Mouse (Mus musculus) liver, embryonic 16.5 days (tissue): ENCODE measurements around the gene Ptger1. TPM values are rescaled to one million over a fixed set of nuclear protein-coding genes. Genes with fewer than 3 reads are reported as not detected.

Experiments used
- ATAC-seq: fragments of 200-750 bp; cut with Nextera tagmentation; 2 replicates; pipeline ENCODE4 v1.8.0; 2017; ENCODE audit warnings: low read depth, mild to moderate bottlenecking, moderate number of reproducible peaks, moderate library complexity
- H3K27ac ChIP-seq: fragments of 300-500 bp; sonication (generic); 2 replicates; pipeline ENCODE4 v1.5.1; 2014; ENCODE audit warnings: mild to moderate bottlenecking, low read length
- H3K27me3 ChIP-seq: fragments of 300-500 bp; sonication (generic); 2 replicates; pipeline ENCODE4 v1.6.1; 2014; ENCODE audit warnings: low read depth, low read length, mixed read lengths; ENCODE audit not compliant: control insufficient read depth, insufficient read depth
- H3K36me3 ChIP-seq: fragments of 300-500 bp; sonication (generic); 2 replicates; pipeline ENCODE4 v1.6.1; 2014; ENCODE audit warnings: mild to moderate bottlenecking; ENCODE audit not compliant: control insufficient read depth, insufficient read depth
- H3K4me1 ChIP-seq: fragments of 300-500 bp; sonication (generic); 2 replicates; pipeline ENCODE4 v1.6.1; 2014; ENCODE audit warnings: low read depth, low read length, mixed read lengths; ENCODE audit not compliant: control insufficient read depth
- H3K4me2 ChIP-seq: fragments of 300-500 bp; sonication (generic); 2 replicates; pipeline ENCODE4 v1.6.1; 2014; ENCODE audit warnings: low read depth, low read length, mixed read lengths
- H3K4me3 ChIP-seq: fragments of 300-500 bp; sonication (generic); 2 replicates; pipeline ENCODE4 v1.5.1; 2014; ENCODE audit warnings: low read depth, mild to moderate bottlenecking, low read length
- H3K9ac ChIP-seq: fragments of 300-500 bp; sonication (generic); 2 replicates; pipeline ENCODE4 v1.6.1; 2014; ENCODE audit warnings: low read depth, low read length
- H3K9me3 ChIP-seq: fragments of 300-500 bp; sonication (generic); replicated peaks from 2 replicates; pipeline ENCODE4 v1.6.1; 2016; ENCODE audit warnings: low read length; ENCODE audit not compliant: control insufficient read depth
- WGBS: fragments of 180-500 bp; shearing (Covaris S2); extraction: QIAGEN DNeasy Blood & Tissue Kit; methylation state at CpG from one replicate; pipeline ENCODE4 v1.1.7; 2014; ENCODE audit not compliant: insufficient replicate concordance; 5-methylcytosine and 5-hydroxymethylcytosine counted together
- polyA plus RNA-seq: library from polyadenylated mRNA; unstranded; fragments of >200 nt; fragmentation: Nextera tagmentation; extraction: Ambion mirVana; gene quantifications from 2 replicates; pipeline ENCODE4 v1.2.1, GENCODE M21; 2015

Ptger1 gene
- polyA plus RNA-seq, 1 experiment from 2014 or later, result 0.53 TPM

DNA sequence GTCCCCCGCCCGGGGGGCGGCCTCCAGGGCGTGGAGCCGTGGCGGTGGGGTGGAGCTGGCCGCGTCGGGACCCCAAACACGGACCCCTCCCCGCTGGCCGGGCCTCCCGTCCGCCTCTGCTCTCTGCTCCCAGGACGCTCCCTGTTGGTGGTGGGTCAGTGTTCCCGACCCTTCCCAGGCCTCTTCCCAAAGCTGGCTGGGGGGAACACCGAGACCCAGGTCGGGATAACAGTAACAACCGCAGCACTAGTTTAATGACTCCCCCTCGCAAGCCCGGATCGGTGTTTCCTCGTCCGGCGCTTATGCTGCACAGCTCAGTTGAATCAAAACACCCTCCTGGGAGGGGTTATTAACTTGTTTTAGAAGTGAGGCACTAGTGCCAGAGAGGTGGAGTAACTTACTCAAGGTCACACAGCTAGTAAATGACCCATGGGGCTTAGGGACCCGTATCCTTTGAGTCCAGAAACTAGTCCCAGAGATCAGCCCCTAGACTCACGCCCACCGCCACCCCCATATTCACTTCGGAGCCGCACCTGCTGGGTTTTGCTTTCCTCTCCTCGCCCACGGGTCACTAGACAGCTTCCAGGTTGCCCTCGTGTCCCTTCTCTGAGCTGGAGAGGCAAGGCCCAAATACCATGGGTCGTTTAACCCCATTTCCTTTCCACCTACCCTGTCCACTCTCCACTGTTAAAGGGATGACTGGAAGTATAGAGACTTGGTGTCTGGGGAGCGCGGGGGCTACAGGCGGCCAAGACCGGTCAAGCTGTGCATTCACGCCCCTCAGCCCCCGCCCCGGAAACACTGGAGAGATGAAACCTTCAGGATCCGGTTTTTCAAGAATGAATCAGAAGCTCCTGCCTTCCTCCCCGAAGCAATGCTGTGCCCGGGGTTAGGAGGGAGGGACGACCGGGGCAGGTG is 13.5 kb upstream of the Ptger1 start:
- Histone ChIP-seq H3K4me3 (peak overlapping the region; percentile 85), H3K27me3 (no peaks in the 10 kb centered on the region), H3K36me3 (no peaks in the 10 kb centered on the region), H3K9ac (peak overlapping the region; percentile 87), H3K27ac (peak overlapping the region; percentile 80), H3K9me3 (0 out of 2 replicates have a peak, but pooled peaks cover 2% of the 10 kb centered on the region), H3K4me2 (peak overlapping the region; percentile 94), H3K4me1 (peaks cover 42% of the 10 kb centered on the region)
- peak; percentile 19; the same call in 1 of the 2 replicates for ATAC-seq
- WGBS, result under 1% methylated on average over 46 of the region's 46 CpGs

GRCm38 (mm10) chr8:83653662-83654017 is 12.8 kb upstream of the Ptger1 start:
- H3K4me1 ChIP-seq, result peaks cover 42% of the 10 kb centered on the region
- peak overlapping the region; percentile 85 for H3K4me3 ChIP-seq

DNA sequence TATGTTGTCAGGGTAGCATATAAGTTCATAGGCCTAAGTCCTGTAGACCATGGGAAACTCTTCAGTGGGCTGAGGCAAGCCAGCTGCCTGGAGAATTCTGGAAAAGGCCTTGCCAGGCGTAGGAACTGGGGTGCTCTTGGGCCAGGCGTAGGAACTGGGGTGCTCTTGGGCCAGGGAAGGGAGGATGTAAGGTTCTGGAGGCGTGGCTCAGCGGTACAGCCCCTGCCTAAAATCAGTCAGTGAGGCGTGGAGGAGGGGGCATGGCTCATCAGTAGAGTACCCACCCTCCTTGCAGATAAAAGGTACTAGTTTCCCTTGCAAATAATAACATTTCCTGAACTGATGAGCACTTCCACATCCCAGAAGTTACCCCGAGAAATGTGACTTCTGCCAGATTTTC is 11.8 kb upstream of the Ptger1 start:
- Histone ChIP-seq H3K27me3 (no peaks in the 10 kb centered on the region), H3K27ac (no peak overlapping the region), H3K36me3 (no peaks in the 10 kb centered on the region), H3K4me1 (peaks cover 42% of the 10 kb centered on the region), H3K4me2 (no peak overlapping the region), H3K9ac (no peak overlapping the region), H3K9me3 (no peaks in the 10 kb centered on the region), H3K4me3 (no peak overlapping the region)
- no peak for ATAC-seq
- 73% methylated on average over 6 of the region's 6 CpGs for WGBS

More at GRCm38 (mm10) chr8:83653662-83654017, 12.8 kb upstream of the Ptger1 start:
- no peak for ATAC-seq
- H3K4me2 ChIP-seq, result peak overlapping the region; percentile 94
- WGBS, result 23% methylated on average over 10 of the region's 10 CpGs
- no peaks in the 10 kb centered on the region for H3K27me3 ChIP-seq
- H3K27ac ChIP-seq, result peak overlapping the region; percentile 80
- no peaks in the 10 kb centered on the region for H3K9me3 ChIP-seq
- peak overlapping the region; percentile 87 for H3K9ac ChIP-seq
- H3K36me3 ChIP-seq, result no peaks in the 10 kb centered on the region

DNA sequence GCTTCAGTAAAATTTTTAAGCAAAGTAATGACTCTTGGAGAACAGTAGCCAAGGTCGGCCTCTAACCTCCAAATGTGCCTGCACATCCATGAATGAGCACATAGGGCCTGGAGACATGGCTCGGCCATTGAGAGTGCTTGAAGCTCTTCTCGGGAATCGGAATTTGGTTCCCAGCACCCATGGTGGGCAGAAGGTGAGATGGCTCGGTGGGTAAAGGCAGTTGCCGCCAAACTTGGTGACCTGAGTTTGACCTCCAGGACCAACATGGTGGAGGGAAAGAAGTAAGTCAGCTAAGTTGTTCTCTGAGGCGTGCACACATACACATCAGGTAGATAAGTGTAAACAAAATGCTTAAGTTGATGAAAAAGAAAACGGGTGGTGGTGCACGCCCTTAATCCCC is 10.4 kb upstream of the Ptger1 start:
- Histone ChIP-seq H3K27ac (no peak overlapping the region), H3K9me3 (no peaks in the 10 kb centered on the region), H3K4me1 (peaks cover 48% of the 10 kb centered on the region), H3K9ac (no peak overlapping the region), H3K27me3 (no peaks in the 10 kb centered on the region), H3K4me3 (no peak overlapping the region), H3K4me2 (no peak overlapping the region), H3K36me3 (no peaks in the 10 kb centered on the region)
- 80% methylated on average over 9 of the region's 9 CpGs for WGBS
- ATAC-seq, result no peak

- Histone ChIP-seq H3K4me1 (peaks cover 48% of the 10 kb centered on the region), H3K36me3 (no peaks in the 10 kb centered on the region), H3K9me3 (no peaks in the 10 kb centered on the region), H3K4me2 (no peak overlapping the region), H3K27ac (peak overlapping the region; percentile 31), H3K27me3 (no peaks in the 10 kb centered on the region), H3K9ac (no peak overlapping the region), H3K4me3 (no peak overlapping the region)
- WGBS, result 35% methylated on average over 13 of the region's 13 CpGs
- ATAC-seq, result no peak; the same call in 1 of the 2 replicates
Observed at GRCm38 (mm10) chr8:83656484-83657246, 9.8 kb upstream of the Ptger1 start.

DNA sequence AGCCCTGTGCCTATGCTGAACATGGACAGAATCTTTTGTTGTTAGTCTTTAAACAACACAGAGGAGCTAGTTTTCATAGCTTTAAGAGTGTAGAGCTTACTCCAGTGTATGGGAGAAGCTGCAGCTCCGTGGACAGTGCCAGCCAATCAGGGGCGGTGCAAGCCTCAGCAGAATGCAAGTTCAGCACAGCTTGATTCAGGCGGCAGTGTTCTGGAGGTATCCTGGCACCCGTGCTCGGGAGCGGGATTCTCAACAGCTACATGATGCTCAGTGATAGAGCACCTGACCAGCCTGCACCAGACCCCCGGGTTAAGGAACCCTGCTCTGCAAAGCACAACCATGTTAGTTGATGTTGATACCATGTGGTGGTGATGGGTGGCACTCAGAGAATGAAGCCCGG is 5.9 kb upstream of the Ptger1 start:
- no peak overlapping the region for H3K4me2 ChIP-seq
- ATAC-seq, result no peak
- H3K36me3 ChIP-seq, result no peaks in the 10 kb centered on the region
- no peak overlapping the region for H3K9ac ChIP-seq
- no peaks in the 10 kb centered on the region for H3K9me3 ChIP-seq
- H3K4me3 ChIP-seq, result no peak overlapping the region
- H3K27ac ChIP-seq, result no peak overlapping the region
- WGBS, result 30% methylated on average over 8 of the region's 8 CpGs
- H3K27me3 ChIP-seq, result no peaks in the 10 kb centered on the region
- peaks cover 33% of the 10 kb centered on the region for H3K4me1 ChIP-seq

DNA sequence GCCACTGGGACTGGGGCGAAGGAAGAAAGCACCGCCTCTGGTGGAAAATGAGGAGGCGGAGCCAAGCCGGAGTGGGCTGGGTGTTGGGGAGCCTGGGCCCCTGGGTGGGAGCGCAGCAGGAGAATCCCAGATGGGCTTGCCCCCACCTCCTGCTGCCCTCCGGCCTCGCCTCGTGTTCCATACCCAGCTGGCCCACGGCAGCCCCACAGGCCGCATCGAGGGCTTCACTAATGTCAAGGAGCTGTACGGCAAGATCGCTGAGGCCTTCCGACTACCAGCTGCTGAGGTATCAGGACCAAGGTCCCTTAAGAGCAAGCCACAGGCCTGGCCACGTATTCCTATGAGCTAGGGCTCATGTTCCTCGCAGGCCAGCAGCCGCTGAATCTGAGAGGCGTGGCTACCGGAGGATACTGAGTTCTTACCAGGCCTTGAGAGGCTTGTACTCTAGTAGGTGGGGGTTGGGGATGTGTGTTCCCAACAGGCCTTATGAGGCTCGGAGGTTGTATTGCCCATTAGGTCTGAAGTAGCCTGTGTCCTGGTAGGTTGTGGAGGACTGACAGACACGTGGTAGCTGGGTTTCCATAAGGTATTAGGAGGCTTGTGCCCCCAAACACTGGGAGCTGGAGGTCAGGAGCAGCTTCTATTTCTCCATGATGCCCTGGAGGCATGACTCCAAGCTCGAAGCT is 5.3 kb upstream of the Ptger1 start:
- WGBS, result 39% methylated on average over 22 of the region's 22 CpGs
- Histone ChIP-seq H3K36me3 (no peaks in the 10 kb centered on the region), H3K4me2 (no peak overlapping the region), H3K4me3 (no peak overlapping the region), H3K9me3 (no peaks in the 10 kb centered on the region), H3K4me1 (peaks cover 29% of the 10 kb centered on the region), H3K27me3 (no peaks in the 10 kb centered on the region), H3K9ac (no peak overlapping the region), H3K27ac (no peak overlapping the region)
- ATAC-seq, result no peak

DNA sequence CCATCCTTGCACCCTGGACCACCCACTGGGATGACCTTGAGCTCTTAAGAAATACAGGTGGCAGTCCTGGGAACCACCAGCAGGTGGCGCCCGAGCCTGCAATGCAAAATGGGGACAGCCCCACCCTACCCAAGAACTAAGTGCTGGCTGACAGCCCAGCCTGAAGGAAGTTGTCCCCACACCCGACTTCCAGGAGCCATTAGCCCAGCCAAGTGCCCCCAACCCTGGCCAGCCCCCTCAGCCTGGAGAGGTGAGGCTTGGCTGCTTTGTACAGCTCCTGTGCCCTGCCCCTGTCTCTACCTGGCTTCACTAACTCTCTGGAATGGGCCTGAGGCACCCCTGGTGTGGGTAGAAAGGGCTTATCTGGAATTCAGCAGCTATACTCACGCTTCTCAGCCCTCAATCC is 4.1 kb upstream of the Ptger1 start:
- Histone ChIP-seq H3K27ac (no peak overlapping the region), H3K9ac (no peak overlapping the region), H3K4me2 (no peak overlapping the region), H3K4me1 (peaks cover 18% of the 10 kb centered on the region), H3K9me3 (no peaks in the 10 kb centered on the region), H3K27me3 (peaks cover 6% of the 10 kb centered on the region; the same call in 1 of the 2 replicates), H3K36me3 (no peaks in the 10 kb centered on the region), H3K4me3 (no peak overlapping the region)
- peak; percentile 43 for ATAC-seq
- WGBS, result 1% methylated on average over 4 of the region's 4 CpGs
